Mouse (Mus musculus) neural tube, embryonic 11.5 days (tissue): Measurements from ENCODE around the gene Ttll13. TPM values are rescaled to one million over a fixed set of nuclear protein-coding genes. Genes with fewer than 3 reads are reported as not detected.
A peak's percentile ranks its signal among the peaks of the same experiment; 100 is the strongest.

ENCODE experiments used
- ATAC-seq: fragments of 200-750 bp; cut with Nextera tagmentation; 2 replicates; pipeline ENCODE4 v1.8.0; 2017; ENCODE audit warnings: moderate number of reproducible peaks, mild to moderate bottlenecking, moderate TSS enrichment, moderate library complexity; ENCODE audit not compliant: insufficient read depth, low FRiP score, low TSS enrichment
- DNase-seq: peaks from one replicate; pipeline ENCODE4 v3.0.0-alpha.2; 2015; ENCODE audit warnings: low spot score
- H3K27ac ChIP-seq: fragments of 300-500 bp; sonication (generic); 2 replicates; pipeline ENCODE4 v1.5.1; 2014; ENCODE audit warnings: low read depth, mild to moderate bottlenecking, low read length
- H3K27me3 ChIP-seq: fragments of 300-500 bp; sonication (generic); 2 replicates; pipeline ENCODE4 v1.6.1; 2014; ENCODE audit warnings: mild to moderate bottlenecking, low read length, mixed read lengths; ENCODE audit not compliant: control insufficient read depth, insufficient read depth
- H3K36me3 ChIP-seq: fragments of 300-500 bp; sonication (generic); 2 replicates; pipeline ENCODE4 v1.6.1; 2014; ENCODE audit warnings: mild to moderate bottlenecking, low read length, moderate library complexity, mixed read lengths; ENCODE audit not compliant: control insufficient read depth, insufficient read depth
- H3K4me1 ChIP-seq: fragments of 300-500 bp; sonication (generic); 2 replicates; pipeline ENCODE4 v1.6.1; 2014; ENCODE audit warnings: low read length, mixed read lengths; ENCODE audit not compliant: control insufficient read depth, insufficient read depth
- H3K4me2 ChIP-seq: fragments of 300-500 bp; sonication (generic); 2 replicates; pipeline ENCODE4 v1.6.1; 2014; ENCODE audit warnings: low read depth, mild to moderate bottlenecking, moderate library complexity
- H3K4me3 ChIP-seq: fragments of 300-500 bp; sonication (generic); 2 replicates; pipeline ENCODE4 v1.5.1; 2014; ENCODE audit warnings: low read depth, low read length
- H3K9ac ChIP-seq: fragments of 300-500 bp; sonication (generic); 2 replicates; pipeline ENCODE4 v1.6.1; 2014; ENCODE audit warnings: mild to moderate bottlenecking, low read length
- H3K9me3 ChIP-seq: fragments of 300-500 bp; sonication (generic); 2 replicates; pipeline ENCODE4 v1.6.1; 2016; ENCODE audit warnings: low read length; ENCODE audit not compliant: control insufficient read depth
- WGBS: fragments of 180-500 bp; shearing (Covaris S2); extraction: QIAGEN DNeasy Blood & Tissue Kit; methylation state at CpG from one replicate; pipeline ENCODE4 v1.1.7; 2014; 5-methylcytosine and 5-hydroxymethylcytosine counted together
- polyA plus RNA-seq: library from polyadenylated mRNA; unstranded; fragments of >200 nt; fragmentation: Nextera tagmentation; extraction: Ambion mirVana; gene quantifications from 2 replicates; pipeline ENCODE4 v1.2.1, GENCODE M21; 2014

Gene Ttll13
- polyA plus RNA-seq, 1 experiment from 2014 or later = 2.1 TPM

- Histone ChIP-seq H3K4me1 (peaks cover 13% of the 10 kb centered on the region), H3K27ac (no peak overlapping the region), H3K27me3 (no peaks in the 10 kb centered on the region), H3K4me2 (no peak overlapping the region), H3K9ac (no peak overlapping the region), H3K4me3 (no peak overlapping the region), H3K9me3 (no peaks in the 10 kb centered on the region), H3K36me3 (peaks cover 8% of the 10 kb centered on the region)
- ATAC-seq (no peak), DNase-seq (no peak)
- 68% methylated on average over 1 of the region's 1 CpGs for WGBS
These were observed 21.6 kb downstream of the Ttll13 start for GRCm38 (mm10) chr7:80267764-80268163.

GRCm38 (mm10) chr7:80268897-80269750 lies 22.9 kb downstream of the Ttll13 start, which contains the start of gene Vps33b:
Gene Vps33b, plus strand, starts transcription at chr7:80269649.
- Histone ChIP-seq H3K9me3 (no peaks in the 10 kb centered on the region), H3K9ac (peak within 1 kb of the TSS; percentile 78), H3K4me1 (peaks cover 13% of the 10 kb centered on the region), H3K27ac (0 out of 2 replicates have a peak within 1 kb of the TSS, but pooled peaks have one; percentile 49), H3K4me2 (peak within 1 kb of the TSS; percentile 91), H3K4me3 (peak within 1 kb of the TSS; percentile 87), H3K36me3 (peaks cover 16% of the 10 kb centered on the region), H3K27me3 (no peaks in the 10 kb centered on the region)
- ATAC-seq (peak; percentile 82), DNase-seq (peak; percentile 92)
- 5% methylated on average over 21 of the region's 21 CpGs for WGBS

- no peaks in the 10 kb centered on the region for H3K27me3 ChIP-seq
- peaks cover 5% of the 10 kb centered on the region for H3K9me3 ChIP-seq
- H3K4me2 ChIP-seq = peak overlapping the region; percentile 91
- 0 out of 2 replicates have a peak overlapping the region, but pooled peaks have one; percentile 49 for H3K27ac ChIP-seq
- peaks cover 13% of the 10 kb centered on the region for H3K4me1 ChIP-seq
- WGBS = under 1% methylated on average over 23 of the region's 23 CpGs
- peak overlapping the region; percentile 87 for H3K4me3 ChIP-seq
- peaks cover 21% of the 10 kb centered on the region for H3K36me3 ChIP-seq
- DNase-seq (no peak), ATAC-seq (0 out of 2 replicates have a peak, but pooled peaks have one; percentile 48)
- H3K9ac ChIP-seq = peak overlapping the region; percentile 78
These were observed 23.6 kb downstream of the Ttll13 start for GRCm38 (mm10) chr7:80269751-80270255.

GRCm38 (mm10) chr7:80273456-80273855 lies 27.3 kb downstream of the Ttll13 start:
- ATAC-seq (no peak), DNase-seq (no peak)
- peaks cover 29% of the 10 kb centered on the region for H3K36me3 ChIP-seq
- no peaks in the 10 kb centered on the region for H3K27me3 ChIP-seq
- no peak overlapping the region for H3K9ac ChIP-seq
- H3K4me2 ChIP-seq = no peak overlapping the region
- 92% methylated on average over 2 of the region's 2 CpGs for WGBS
- H3K4me1 ChIP-seq = peaks cover 13% of the 10 kb centered on the region
- H3K27ac ChIP-seq = no peak overlapping the region
- H3K4me3 ChIP-seq = no peak overlapping the region
- peaks cover 10% of the 10 kb centered on the region for H3K9me3 ChIP-seq

GRCm38 (mm10) chr7:80276374-80276773 lies 30.2 kb downstream of the Ttll13 start:
- no peak overlapping the region for H3K27ac ChIP-seq
- H3K4me1 ChIP-seq = no peaks in the 10 kb centered on the region
- WGBS = 94% methylated on average over 4 of the region's 4 CpGs
- peaks cover 10% of the 10 kb centered on the region for H3K9me3 ChIP-seq
- DNase-seq = no peak
- no peak for ATAC-seq
- H3K27me3 ChIP-seq = no peaks in the 10 kb centered on the region
- no peak overlapping the region for H3K4me3 ChIP-seq
- H3K9ac ChIP-seq = no peak overlapping the region
- peaks cover 29% of the 10 kb centered on the region for H3K36me3 ChIP-seq
- no peak overlapping the region for H3K4me2 ChIP-seq

- peaks cover 15% of the 10 kb centered on the region for H3K36me3 ChIP-seq
- H3K4me1 ChIP-seq = no peaks in the 10 kb centered on the region
These were observed 33.9 kb downstream of the Ttll13 start for GRCm38 (mm10) chr7:80280032-80280431.

GRCm38 (mm10) chr7:80280998-80281397 lies 34.8 kb downstream of the Ttll13 start:
- no peak overlapping the region for H3K4me3 ChIP-seq
- H3K36me3 ChIP-seq = peaks cover 11% of the 10 kb centered on the region

More at GRCm38 (mm10) chr7:80280032-80280431, 33.9 kb downstream of the Ttll13 start:
- H3K4me2 ChIP-seq = no peak overlapping the region
- 83% methylated on average over 10 of the region's 10 CpGs for WGBS
- H3K4me3 ChIP-seq = no peak overlapping the region
- DNase-seq (no peak), ATAC-seq (no peak)
- H3K9ac ChIP-seq = no peak overlapping the region
- H3K27me3 ChIP-seq = no peaks in the 10 kb centered on the region
- H3K9me3 ChIP-seq = peaks cover 3% of the 10 kb centered on the region; the same call in 1 of the 2 replicates
- no peak overlapping the region for H3K27ac ChIP-seq

GRCm38 (mm10) chr7:80281646-80282045 lies 35.5 kb downstream of the Ttll13 start:
- H3K4me1 ChIP-seq = no peaks in the 10 kb centered on the region
- H3K36me3 ChIP-seq = peaks cover 6% of the 10 kb centered on the region
- WGBS = 89% methylated on average over 3 of the region's 3 CpGs
- no peak for ATAC-seq
- no peaks in the 10 kb centered on the region for H3K27me3 ChIP-seq
- DNase-seq = no peak
- H3K9ac ChIP-seq = no peak overlapping the region
- no peak overlapping the region for H3K27ac ChIP-seq
- H3K4me2 ChIP-seq = no peak overlapping the region
- H3K4me3 ChIP-seq = no peak overlapping the region
- no peaks in the 10 kb centered on the region for H3K9me3 ChIP-seq

More at GRCm38 (mm10) chr7:80280998-80281397, 34.8 kb downstream of the Ttll13 start:
- DNase-seq (no peak), ATAC-seq (no peak)
- Histone ChIP-seq H3K27ac (no peak overlapping the region), H3K9ac (no peak overlapping the region), H3K4me1 (no peaks in the 10 kb centered on the region), H3K4me2 (no peak overlapping the region), H3K27me3 (no peaks in the 10 kb centered on the region), H3K9me3 (no peaks in the 10 kb centered on the region)
- 86% methylated on average over 2 of the region's 2 CpGs for WGBS
